Mouse (Mus musculus) heart, postnatal 0 days (tissue): ENCODE measurements at regions not wholly inside any gene's neighbourhood (a gene's known extent, or its start where the extent isn't known, plus 50 kb on each side); places are given as distances from the start of the nearest gene placed in this dataset.

ENCODE experiments used
- CTCF ChIP-seq: IDR thresholded peaks from 2 replicates; pipeline ENCODE4 v1.5.1; 2016; ENCODE audit warnings: antibody characterized with exemption, control low read depth, low read depth
- EP300 ChIP-seq: IDR thresholded peaks from 2 replicates; pipeline ENCODE4 v1.6.1; 2016; ENCODE audit warnings: antibody characterized with exemption, low read depth

GRCm38 (mm10) chr4:52752838-52753509 is 61.4 kb upstream of the Olfr275 start:
- TF ChIP-seq CTCF (no peak), EP300 (no peak)
